Mouse (Mus musculus): ENCODE results near the gene Il2rb. TPM values are rescaled to one million over a fixed set of nuclear protein-coding genes. Genes with fewer than 3 reads are reported as not detected.

The Il2rb gene
- polyA plus RNA-seq, 1 experiment from 2014 or later = not detected

GRCm38 (mm10) chr15:78431541-78432121, 63.4 kb downstream of the Il2rb start:
- no peak overlapping the region for H3K27ac ChIP-seq
- WGBS = 84% methylated on average over 7 of the region's 7 CpGs
- peaks cover 62% of the 10 kb centered on the region for H3K36me3 ChIP-seq (replicated peaks)

GRCm38 (mm10) chr15:78430874-78431273, 64.2 kb downstream of the Il2rb start:
- no peak for DNase-seq (ENCODE audit: extremely low spot score, low spot score)
- H3K36me3 ChIP-seq (replicated peaks) = peaks cover 56% of the 10 kb centered on the region
- H3K9me3 ChIP-seq = no peaks in the 10 kb centered on the region

More at GRCm38 (mm10) chr15:78431541-78432121, 63.4 kb downstream of the Il2rb start:
- peaks cover 79% of the 10 kb centered on the region for H3K4me1 ChIP-seq
- H3K27me3 ChIP-seq (ENCODE audit: poor library complexity, severe bottlenecking) = peaks cover 25% of the 10 kb centered on the region
- no peaks in the 10 kb centered on the region for H3K9me3 ChIP-seq
- no peak for DNase-seq (ENCODE audit: extremely low spot score, low spot score)
- H3K4me3 ChIP-seq = no peak overlapping the region

GRCm38 (mm10) chr15:78429871-78430622, 65.0 kb downstream of the Il2rb start:
- peak overlapping the region; percentile 91 for H3K27ac ChIP-seq
- H3K4me3 ChIP-seq = peak overlapping the region; percentile 81

More at GRCm38 (mm10) chr15:78430874-78431273, 64.2 kb downstream of the Il2rb start:
- 87% methylated on average over 10 of the region's 10 CpGs for WGBS
- Histone ChIP-seq H3K4me3 (no peak overlapping the region), H3K27me3 (ENCODE audit: poor library complexity, severe bottlenecking) (peaks cover 17% of the 10 kb centered on the region), H3K27ac (0 out of 2 replicates have a peak overlapping the region, but pooled peaks have one; percentile 91), H3K4me1 (peaks cover 71% of the 10 kb centered on the region)

More at GRCm38 (mm10) chr15:78429871-78430622, 65.0 kb downstream of the Il2rb start:
- DNase-seq (ENCODE audit: extremely low spot score, low spot score) = no peak
- H3K36me3 ChIP-seq (replicated peaks) = peaks cover 48% of the 10 kb centered on the region
- peaks cover 9% of the 10 kb centered on the region; the same call in 1 of the 2 replicates for H3K27me3 ChIP-seq (ENCODE audit: poor library complexity, severe bottlenecking)
- 82% methylated on average over 13 of the region's 13 CpGs for WGBS
- H3K9me3 ChIP-seq = no peaks in the 10 kb centered on the region
- peaks cover 65% of the 10 kb centered on the region for H3K4me1 ChIP-seq

Other genes with a start within 250 kb of the Il2rb start
- gene Csf2rb2, start 189.6 kb downstream of the Il2rb start, polyA plus RNA-seq (2016; fragmentation: Nextera tagmentation; extraction: Ambion mirVana) = 0.42 and 0.43 TPM in 2 replicates
- 3.3 and 3.9 TPM in 2 replicates for gene Csf2rb, start 169.5 kb downstream of the Il2rb start, polyA plus RNA-seq (2016; fragmentation: Nextera tagmentation; extraction: Ambion mirVana)
- gene Tex33, start 99.4 kb downstream of the Il2rb start, polyA plus RNA-seq (2016; fragmentation: Nextera tagmentation; extraction: Ambion mirVana) = not detected in 2 replicates
- gene Tst, start 89.4 kb downstream of the Il2rb start, polyA plus RNA-seq (2016; fragmentation: Nextera tagmentation; extraction: Ambion mirVana) = 11.8 and 11.9 TPM in 2 replicates
- gene Mpst, start 88.9 kb downstream of the Il2rb start, polyA plus RNA-seq (2016; fragmentation: Nextera tagmentation; extraction: Ambion mirVana) = 0.90 and 2.0 TPM in 2 replicates
- 56.8 and 57.1 TPM in 2 replicates for gene Kctd17, start 66.7 kb downstream of the Il2rb start, polyA plus RNA-seq (2016; fragmentation: Nextera tagmentation; extraction: Ambion mirVana)
- gene Tmprss6, start 26.6 kb downstream of the Il2rb start, polyA plus RNA-seq (2016; fragmentation: Nextera tagmentation; extraction: Ambion mirVana) = 0.30 and 0.39 TPM in 2 replicates
- 8.4 and 8.8 TPM in 2 replicates for gene C1qtnf6, start 36.1 kb upstream of the Il2rb start, polyA plus RNA-seq (2016; fragmentation: Nextera tagmentation; extraction: Ambion mirVana)
- 0.09 TPM in 1 of 2 replicates, not detected in the other for gene Sstr3, start 49.4 kb upstream of the Il2rb start, polyA plus RNA-seq (2016; fragmentation: Nextera tagmentation; extraction: Ambion mirVana)
- 3.1 and 6.1 TPM in 2 replicates for gene Rac2, start 77.5 kb upstream of the Il2rb start, polyA plus RNA-seq (2016; fragmentation: Nextera tagmentation; extraction: Ambion mirVana)
- gene Cyth4, start 101.8 kb upstream of the Il2rb start, polyA plus RNA-seq (2016; fragmentation: Nextera tagmentation; extraction: Ambion mirVana) = 4.5 TPM in 2 replicates
- gene Elfn2, start 223.5 kb upstream of the Il2rb start, polyA plus RNA-seq (2016; fragmentation: Nextera tagmentation; extraction: Ambion mirVana) = 0.05 and 0.15 TPM in 2 replicates